Mouse (Mus musculus) testis, adult 2 months (tissue): Measurements from ENCODE around the gene Ghr.

ENCODE experiments used
- CTCF ChIP-seq: fragments of 200-500 bp; IDR thresholded peaks from 2 replicates; pipeline ENCODE4 v1.5.1; 2012; ENCODE audit warnings: low read depth, mild to moderate bottlenecking, inconsistent platforms, low read length, moderate library complexity; ENCODE audit not compliant: control insufficient read depth, insufficient read depth, insufficient replicate concordance
- POLR2A ChIP-seq: fragments of 200-500 bp; IDR thresholded peaks from 2 replicates; pipeline ENCODE4 v1.6.1; 2012; ENCODE audit warnings: low read depth, mild to moderate bottlenecking, inconsistent platforms, low read length, moderate library complexity; ENCODE audit not compliant: control insufficient read depth

GRCm38 (mm10) chr15:3300361-3301100, 282.8 kb downstream of the Ghr start:
- no peak for TF ChIP-seq CTCF
- no peak for TF ChIP-seq POLR2A
